ENCODE assay signal across 19 mouse cellular contexts in the genomic region with DNA sequence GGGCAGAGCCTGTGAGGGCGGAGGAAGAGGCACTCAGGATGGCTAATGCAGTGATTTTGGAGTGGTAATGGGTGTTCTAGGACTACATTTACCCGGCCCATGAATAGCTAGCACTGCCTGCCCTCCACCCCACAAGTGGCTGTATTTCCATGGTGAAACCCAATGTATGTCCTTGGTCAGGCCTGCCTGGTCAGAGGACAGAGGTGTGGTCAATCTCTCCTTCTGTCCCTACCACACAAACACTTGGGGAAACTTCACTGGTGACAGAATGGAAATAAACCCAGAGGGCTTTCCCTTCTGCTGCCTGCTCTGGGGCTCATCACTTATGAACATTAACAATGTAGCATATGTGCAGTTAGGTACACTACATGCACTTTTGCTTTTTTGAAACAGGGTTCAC. TPM values are rescaled to one million over a fixed set of nuclear protein-coding genes. Genes with fewer than 3 reads are reported as not detected.
DNase-seq lines count a peak whose midpoint lies in the region; ATAC-seq and TF ChIP-seq lines count a peak whose summit lies in the region.
"Had no signal": no experiment of that assay in that cellular context is flagged by ENCODE, and none has a peak within 500 bp of the region (broad histone marks: within the 10 kb centered on the region; RNA-seq: fewer than 3 reads in every experiment).

No protein-coding gene starts in this region.

- TF ChIP-seq CTCF in lung, postnatal 0 days (IDR thresholded peaks at IDR 0.05): no peak

- DNase-seq in forebrain, embryonic 10.5 days (ENCODE audit: extremely low spot score, low spot score): no peak
- no peak for DNase-seq in forebrain, embryonic 11.5 days (ENCODE audit: low spot score)
- no peak for DNase-seq in lung, postnatal 0 days (ENCODE audit: low spot score)
- DNase-seq in lung, postnatal 4 days: no peak
- DNase-seq in frontal cortex, adult 2 months (ENCODE audit: extremely low spot score in 1 of 2, low spot score in 1 of 2): no peak
- DNase-seq in left cerebral cortex, postnatal 10 days (ENCODE audit: extremely low spot score in 1 of 2, low spot score in 2 of 2): no peak
- DNase-seq in adrenal gland, adult (ENCODE audit: inconsistent age in 2 of 2, low spot score in 1 of 2): no peak
- DNase-seq: adrenal gland, postnatal 14 days; cerebellum, adult 2 months; gastrocnemius, postnatal 14 days; kidney, adult 9 months; retina, postnatal 1 day; thymus, adult 2 months had no signal

- 75% methylated on average over 2 of the region's 2 CpGs for WGBS in forebrain, embryonic 10.5 days
- 79% methylated on average over 2 of the region's 2 CpGs for WGBS in forebrain, embryonic 11.5 days
- WGBS in lung, postnatal 0 days: 75% methylated on average over 2 of the region's 2 CpGs
- 83% methylated on average over 2 of the region's 2 CpGs for WGBS in midbrain, embryonic 13.5 days

- no peak overlapping the region for H3K9ac ChIP-seq in forebrain, embryonic 11.5 days (ENCODE audit: low read length)
- H3K9ac ChIP-seq in lung, postnatal 0 days (replicated peaks; ENCODE audit: low read depth): no peak overlapping the region
- H3K9ac ChIP-seq in midbrain, embryonic 13.5 days (replicated peaks): 0 out of 2 replicates have a peak overlapping the region, but pooled peaks have one; percentile 88
- H3K9ac ChIP-seq: embryonic facial prominence, embryonic 15.5 days; limb, embryonic 13.5 days; liver, embryonic 15.5 days had no signal

- peak overlapping the region; percentile 81; the same call in 1 of the 2 replicates for H3K4me3 ChIP-seq in forebrain, embryonic 10.5 days
- H3K4me3 ChIP-seq in forebrain, embryonic 11.5 days (ENCODE audit: low read depth, low read length): no peak overlapping the region
- no peak overlapping the region for H3K4me3 ChIP-seq in lung, postnatal 0 days (ENCODE audit: low read depth, low read length)
- no peak overlapping the region for H3K4me3 ChIP-seq in midbrain, embryonic 13.5 days (replicated peaks)
- H3K4me3 ChIP-seq: embryonic facial prominence, embryonic 15.5 days; limb, embryonic 13.5 days; liver, embryonic 15.5 days had no signal

- H3K27ac ChIP-seq in forebrain, embryonic 10.5 days: no peak overlapping the region
- no peak overlapping the region for H3K27ac ChIP-seq in forebrain, embryonic 11.5 days (ENCODE audit: low read depth, low read length)
- no peak overlapping the region for H3K27ac ChIP-seq in lung, postnatal 0 days (ENCODE audit: low read length)
- H3K27ac ChIP-seq in midbrain, embryonic 13.5 days: no peak overlapping the region
- H3K27ac ChIP-seq: embryonic facial prominence, embryonic 15.5 days; left cerebral cortex, adult 2 months; limb, embryonic 13.5 days; liver, embryonic 15.5 days had no signal

- H3K9me3 ChIP-seq in forebrain, embryonic 10.5 days: no peaks in the 10 kb centered on the region
- no peaks in the 10 kb centered on the region for H3K9me3 ChIP-seq in forebrain, embryonic 11.5 days (ENCODE audit: control insufficient read depth, low read length)
- no peaks in the 10 kb centered on the region for H3K9me3 ChIP-seq in lung, postnatal 0 days (ENCODE audit: low read length)
- no peaks in the 10 kb centered on the region for H3K9me3 ChIP-seq in midbrain, embryonic 13.5 days
- H3K9me3 ChIP-seq: embryonic facial prominence, embryonic 15.5 days; limb, embryonic 13.5 days; liver, embryonic 15.5 days had no signal

- no peak for TF ChIP-seq EP300 in lung, postnatal 0 days (IDR thresholded peaks at IDR 0.05)

- peaks cover 42% of the 10 kb centered on the region for H3K4me1 ChIP-seq in forebrain, embryonic 10.5 days
- H3K4me1 ChIP-seq in forebrain, embryonic 11.5 days (replicated peaks; ENCODE audit: control insufficient read depth, insufficient read depth, low read length): no peaks in the 10 kb centered on the region; the same call in 1 of the 2 replicates
- H3K4me1 ChIP-seq in lung, postnatal 0 days (ENCODE audit: insufficient read depth, low read depth, low read length): no peaks in the 10 kb centered on the region; the same call in 1 of the 2 replicates
- H3K4me1 ChIP-seq in midbrain, embryonic 13.5 days (replicated peaks): peaks cover 23% of the 10 kb centered on the region

- no peak overlapping the region for H3K4me2 ChIP-seq in forebrain, embryonic 11.5 days (ENCODE audit: low read depth, low read length, severe bottlenecking)
- H3K4me2 ChIP-seq in lung, postnatal 0 days (replicated peaks; ENCODE audit: low read depth, low read length): peak overlapping the region; percentile 84; the same call in 1 of the 2 replicates
- H3K4me2 ChIP-seq in midbrain, embryonic 13.5 days (replicated peaks): peak overlapping the region; percentile 90
- H3K4me2 ChIP-seq: embryonic facial prominence, embryonic 15.5 days; heart, embryonic 11.5 days; limb, embryonic 13.5 days; liver, embryonic 15.5 days had no signal

- intact Hi-C loops in left cerebral cortex, postnatal 10 days (cut with DNase I): loop anchor here (5.0 kb wide), 2 partner anchors 49 to 149 kb away; partner anchors contain the start of gene Map3k9

- no peak for ATAC-seq in forebrain, embryonic 11.5 days (replicated peaks; ENCODE audit: low FRiP score)
- no peak for ATAC-seq in lung, postnatal 0 days
- ATAC-seq in midbrain, embryonic 13.5 days: no peak

- peaks cover 52% of the 10 kb centered on the region for H3K27me3 ChIP-seq in forebrain, embryonic 10.5 days (ENCODE audit: poor library complexity, severe bottlenecking)
- no peaks in the 10 kb centered on the region for H3K27me3 ChIP-seq in forebrain, embryonic 11.5 days (ENCODE audit: control insufficient read depth, insufficient read depth, low read length)
- peaks cover 29% of the 10 kb centered on the region for H3K27me3 ChIP-seq in lung, postnatal 0 days (replicated peaks; ENCODE audit: insufficient read depth, low read length)
- peaks cover 13% of the 10 kb centered on the region for H3K27me3 ChIP-seq in midbrain, embryonic 13.5 days

- H3K36me3 ChIP-seq in forebrain, embryonic 10.5 days (replicated peaks): peaks cover 21% of the 10 kb centered on the region
- H3K36me3 ChIP-seq in forebrain, embryonic 11.5 days (ENCODE audit: control insufficient read depth, insufficient read depth, low read length): no peaks in the 10 kb centered on the region
- no peaks in the 10 kb centered on the region for H3K36me3 ChIP-seq in lung, postnatal 0 days (ENCODE audit: insufficient read depth, low read length)
- 0 out of 2 replicates have a peak, but pooled peaks cover 6% of the 10 kb centered on the region for H3K36me3 ChIP-seq in midbrain, embryonic 13.5 days
- H3K36me3 ChIP-seq: embryonic facial prominence, embryonic 15.5 days; limb, embryonic 13.5 days; liver, embryonic 15.5 days had no signal

RNA-seq across cellular contexts. Expression of gene Ttc9, which starts 2.2 kb away (rescaled TPM):
- polyA plus RNA-seq in forebrain, embryonic 10.5 days (2016; fragmentation: Nextera tagmentation; extraction: Ambion mirVana): 3.5 and 4.5 TPM in 2 replicates
- polyA plus RNA-seq in forebrain, embryonic 11.5 days (2014; fragmentation: Nextera tagmentation; extraction: Ambion mirVana): 2.9 and 3.1 TPM in 2 replicates
- 13.0 and 17.7 TPM in 2 replicates for polyA plus RNA-seq in lung, postnatal 0 days (2015; fragmentation: Nextera tagmentation; extraction: Ambion mirVana)
- 6.5 and 6.9 TPM in 2 replicates for polyA plus RNA-seq in midbrain, embryonic 13.5 days (2015; fragmentation: Nextera tagmentation; extraction: Ambion mirVana)
- polyA plus RNA-seq in frontal cortex, adult 2 months (2012; rRNA removed): 20.9 and 22.5 TPM in 2 replicates
- 10 to 100 TPM; 76.7 to 78.7 TPM for total RNA-seq in left cerebral cortex, postnatal 10 days (2021)

RNA-seq across cellular contexts. Expression of gene Med6, which starts 38.4 kb away (rescaled TPM):
- polyA plus RNA-seq in forebrain, embryonic 10.5 days (2016; fragmentation: Nextera tagmentation; extraction: Ambion mirVana): 84.1 and 88.5 TPM in 2 replicates
- 72.3 and 81.1 TPM in 2 replicates for polyA plus RNA-seq in forebrain, embryonic 11.5 days (2014; fragmentation: Nextera tagmentation; extraction: Ambion mirVana)
- polyA plus RNA-seq in lung, postnatal 0 days (2015; fragmentation: Nextera tagmentation; extraction: Ambion mirVana): 40.4 and 42.7 TPM in 2 replicates
- 58.6 and 64.0 TPM in 2 replicates for polyA plus RNA-seq in midbrain, embryonic 13.5 days (2015; fragmentation: Nextera tagmentation; extraction: Ambion mirVana)
- polyA plus RNA-seq in frontal cortex, adult 2 months (2012; rRNA removed): 33.7 and 36.6 TPM in 2 replicates
- 10 to 100 TPM; 22.1 to 24.9 TPM for total RNA-seq in left cerebral cortex, postnatal 10 days (2021)
